Mouse (Mus musculus) liver, embryonic 14.5 days (tissue): ENCODE measurements around the gene Gm44502.

ENCODE experiments used
- CTCF ChIP-seq: IDR thresholded peaks from 2 replicates; pipeline ENCODE4 v1.5.1; 2016; ENCODE audit warnings: antibody characterized with exemption, low read depth, control low read depth
- EP300 ChIP-seq: IDR thresholded peaks from 2 replicates; pipeline ENCODE4 v1.6.1; 2016; ENCODE audit warnings: antibody characterized with exemption, low read depth

- TF ChIP-seq EP300 (no peak), CTCF (no peak)
Measured at GRCm38 (mm10) chr15:89428136-89428790, 1.2 kb downstream of the Gm44502 start.
